Mouse (Mus musculus) testis, adult 2 months (tissue): ENCODE data around the gene Masp1.

ENCODE experiments used
- CTCF ChIP-seq: fragments of 200-500 bp; IDR thresholded peaks from 2 replicates; pipeline ENCODE4 v1.5.1; 2012; ENCODE audit warnings: low read depth, mild to moderate bottlenecking, inconsistent platforms, low read length, moderate library complexity; ENCODE audit not compliant: control insufficient read depth, insufficient read depth, insufficient replicate concordance
- POLR2A ChIP-seq: fragments of 200-500 bp; IDR thresholded peaks from 2 replicates; pipeline ENCODE4 v1.6.1; 2012; ENCODE audit warnings: low read depth, mild to moderate bottlenecking, inconsistent platforms, low read length, moderate library complexity; ENCODE audit not compliant: control insufficient read depth

- TF ChIP-seq CTCF (no peak), POLR2A (no peak)
Measured at GRCm38 (mm10) chr16:23529186-23529585, 8.6 kb upstream of the Masp1 start.
